Mouse (Mus musculus) embryonic fibroblast, embryonic 13.5 days (primary cell): Measurements from ENCODE around the gene G3bp2.

Experiments
- CTCF ChIP-seq: IDR thresholded peaks from 2 replicates; pipeline ENCODE4 v1.5.1; 2011; ENCODE audit warnings: mild to moderate bottlenecking, control low read depth, low read length, moderate library complexity, borderline replicate concordance; ENCODE audit not compliant: insufficient read depth
- POLR2A ChIP-seq: IDR thresholded peaks from 2 replicates; pipeline ENCODE4 v1.6.1; 2011; ENCODE audit warnings: low read depth, mild to moderate bottlenecking, control low read depth, low read length, moderate library complexity

DNA sequence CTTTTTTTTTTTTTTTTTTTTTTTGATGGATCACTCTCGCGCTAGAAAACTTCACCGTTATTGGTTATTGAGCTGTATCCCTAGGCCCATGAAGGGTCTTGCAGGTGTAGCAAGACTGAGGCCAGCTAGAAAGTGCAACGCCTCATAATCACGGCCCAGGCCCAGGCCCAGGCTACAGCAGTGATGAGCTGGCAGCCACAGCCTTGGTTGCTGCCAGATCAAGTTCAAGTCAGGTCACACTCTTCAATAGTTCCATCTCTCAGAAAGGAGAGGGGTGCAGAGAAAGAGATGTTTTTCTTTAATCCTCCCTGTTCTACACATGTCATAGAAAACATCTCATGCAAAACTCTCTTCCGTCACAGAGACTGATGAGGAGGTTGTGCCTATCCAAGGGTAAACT is 13.3 kb upstream of the G3bp2 start:
- no peak for TF ChIP-seq CTCF
- no peak for TF ChIP-seq POLR2A
